ENCODE assay signal across 20 mouse cellular contexts in genomic region chr10:76214161-76214560, GRCm38 (mm10). TPM values are rescaled to one million over a fixed set of nuclear protein-coding genes. Genes with fewer than 3 reads are reported as not detected.
DNase-seq lines count a peak whose midpoint lies in the region; ATAC-seq lines count a peak whose summit lies in the region.
"Had no signal": no experiment of that assay in that cellular context is flagged by ENCODE, and none has a peak within 500 bp of the region (broad histone marks: within the 10 kb centered on the region; RNA-seq: fewer than 3 reads in every experiment).

No protein-coding gene starts in this region.

- 0 out of 2 replicates have a peak, but pooled peaks cover 8% of the 10 kb centered on the region for H3K9me3 ChIP-seq in intestine, embryonic 14.5 days (ENCODE audit: control insufficient read depth, low read length)
- H3K9me3 ChIP-seq in intestine, embryonic 15.5 days, result 0 out of 2 replicates have a peak, but pooled peaks cover 5% of the 10 kb centered on the region
- 0 out of 2 replicates have a peak, but pooled peaks cover 3% of the 10 kb centered on the region for H3K9me3 ChIP-seq in neural tube, embryonic 15.5 days (replicated peaks)

- no peak overlapping the region for H3K9ac ChIP-seq in intestine, embryonic 14.5 days (ENCODE audit: low read length)
- H3K9ac ChIP-seq in intestine, embryonic 15.5 days, result no peak overlapping the region
- H3K9ac ChIP-seq in neural tube, embryonic 15.5 days (replicated peaks), result no peak overlapping the region
- H3K9ac ChIP-seq: embryonic facial prominence, embryonic 13.5 days; forebrain, embryonic 12.5 days; hindbrain, embryonic 14.5 days had no signal

- peaks cover 70% of the 10 kb centered on the region for H3K36me3 ChIP-seq in intestine, embryonic 14.5 days (ENCODE audit: control insufficient read depth, insufficient read depth, low read length)
- H3K36me3 ChIP-seq in intestine, embryonic 15.5 days, result peaks cover 25% of the 10 kb centered on the region
- H3K36me3 ChIP-seq in neural tube, embryonic 15.5 days, result peaks cover 93% of the 10 kb centered on the region

- no peak overlapping the region for H3K4me3 ChIP-seq in intestine, embryonic 14.5 days (ENCODE audit: low read depth, low read length)
- no peak overlapping the region for H3K4me3 ChIP-seq in intestine, embryonic 15.5 days (replicated peaks)
- no peak overlapping the region for H3K4me3 ChIP-seq in neural tube, embryonic 15.5 days (replicated peaks)
- H3K4me3 ChIP-seq: embryonic facial prominence, embryonic 13.5 days; forebrain, embryonic 12.5 days had no signal

- no peak overlapping the region for H3K27ac ChIP-seq in intestine, embryonic 14.5 days (ENCODE audit: low read depth)
- H3K27ac ChIP-seq in intestine, embryonic 15.5 days, result no peak overlapping the region
- H3K27ac ChIP-seq in neural tube, embryonic 15.5 days (replicated peaks), result no peak overlapping the region
- H3K27ac ChIP-seq: embryonic facial prominence, embryonic 13.5 days; forebrain, embryonic 12.5 days; hindbrain, embryonic 14.5 days had no signal

- no peaks in the 10 kb centered on the region for H3K27me3 ChIP-seq in intestine, embryonic 14.5 days (replicated peaks; ENCODE audit: control insufficient read depth, insufficient read depth, low read length)
- no peaks in the 10 kb centered on the region for H3K27me3 ChIP-seq in intestine, embryonic 15.5 days (replicated peaks)
- no peaks in the 10 kb centered on the region for H3K27me3 ChIP-seq in neural tube, embryonic 15.5 days (replicated peaks)
- H3K27me3 ChIP-seq: embryonic facial prominence, embryonic 13.5 days; forebrain, embryonic 12.5 days had no signal

- 90% methylated on average over 4 of the region's 4 CpGs for WGBS in intestine, embryonic 14.5 days
- WGBS in intestine, embryonic 15.5 days, result 92% methylated on average over 4 of the region's 4 CpGs
- 93% methylated on average over 4 of the region's 4 CpGs for WGBS in neural tube, embryonic 15.5 days

- no peak for ATAC-seq in intestine, embryonic 14.5 days (replicated peaks; ENCODE audit: low FRiP score, low TSS enrichment, low read depth)
- no peak for ATAC-seq in intestine, embryonic 15.5 days
- no peak for ATAC-seq in neural tube, embryonic 15.5 days (ENCODE audit: low FRiP score)
- ATAC-seq: forebrain, embryonic 16.5 days had no signal

- no peak overlapping the region for H3K4me2 ChIP-seq in intestine, embryonic 14.5 days (ENCODE audit: low read length)
- H3K4me2 ChIP-seq in intestine, embryonic 15.5 days (replicated peaks), result no peak overlapping the region
- no peak overlapping the region for H3K4me2 ChIP-seq in neural tube, embryonic 15.5 days
- H3K4me2 ChIP-seq: embryonic facial prominence, embryonic 13.5 days; forebrain, embryonic 12.5 days; hindbrain, embryonic 14.5 days had no signal

- no peaks in the 10 kb centered on the region for H3K4me1 ChIP-seq in intestine, embryonic 14.5 days (replicated peaks; ENCODE audit: control insufficient read depth, insufficient read depth, low read length)
- no peaks in the 10 kb centered on the region for H3K4me1 ChIP-seq in intestine, embryonic 15.5 days (replicated peaks)
- no peaks in the 10 kb centered on the region for H3K4me1 ChIP-seq in neural tube, embryonic 15.5 days
- H3K4me1 ChIP-seq: embryonic facial prominence, embryonic 13.5 days; forebrain, embryonic 12.5 days had no signal

- peak; percentile 40 for DNase-seq in intestine, embryonic 14.5 days (ENCODE audit: low spot score)
- peak; percentile 9 for DNase-seq in neural tube, embryonic 10.5 days (ENCODE audit: extremely low spot score, low spot score)
- DNase-seq in R1 (ENCODE audit: low read depth, low spot score) (peak; percentile 9), ZHBTc4 (ENCODE audit: low read depth, low spot score) (peak; percentile 10)
- DNase-seq in gastrocnemius, postnatal 25 days, result no peak
- no peak for DNase-seq in layer of hippocampus, postnatal 36 days
- DNase-seq: adrenal gland, postnatal 10 days; cerebellum, adult 11-12 months; cerebellum, adult 9-10 months; cerebellum, postnatal 25 days; gastrocnemius, postnatal 10 days; heart, postnatal 14 days had no signal

RNA-seq across cellular contexts. Expression of gene Prmt2, which starts 23.5 kb away (rescaled TPM):
- polyA plus RNA-seq in intestine, embryonic 14.5 days (2014; fragmentation: Nextera tagmentation; extraction: Ambion mirVana), result 53.6 and 61.8 TPM in 2 replicates
- 42.6 and 43.7 TPM in 2 replicates for polyA plus RNA-seq in intestine, embryonic 15.5 days (2015; fragmentation: Nextera tagmentation; extraction: Ambion mirVana)
- 262 and 302 TPM in 2 replicates for polyA plus RNA-seq in neural tube, embryonic 15.5 days (2015; fragmentation: Nextera tagmentation; extraction: Ambion mirVana)
- 1 to 10 TPM; 2.7 to 4.4 TPM for total RNA-seq in gastrocnemius, postnatal 25 days (2021)
- total RNA-seq in layer of hippocampus, postnatal 36 days (2021), result 10 to 100 TPM; 75.6 to 83.2 TPM

RNA-seq across cellular contexts. Expression of gene S100b, which starts 39.5 kb away (rescaled TPM):
- polyA plus RNA-seq in intestine, embryonic 14.5 days (2014; fragmentation: Nextera tagmentation; extraction: Ambion mirVana), result 1.2 and 1.4 TPM in 2 replicates
- 2.2 and 2.6 TPM in 2 replicates for polyA plus RNA-seq in intestine, embryonic 15.5 days (2015; fragmentation: Nextera tagmentation; extraction: Ambion mirVana)
- 5.4 and 7.4 TPM in 2 replicates for polyA plus RNA-seq in neural tube, embryonic 15.5 days (2015; fragmentation: Nextera tagmentation; extraction: Ambion mirVana)
- total RNA-seq in gastrocnemius, postnatal 25 days (2021), result 1 to 10 TPM; 4.3 to 6.1 TPM
- 100 to 1,000 TPM; 114 to 128 TPM for total RNA-seq in layer of hippocampus, postnatal 36 days (2021)
- total RNA-seq: ES-E14; hematopoietic stem cell, adult 5-6 weeks had no signal

Comparison
In these comparisons a context has a peak if more than half of its experiments do, and no peak if none do; other contexts are left out.
1. DNase-seq: peak in intestine, embryonic 14.5 days (single experiment), neural tube, embryonic 10.5 days (single experiment), R1 (single experiment) and ZHBTc4 (single experiment); none in gastrocnemius, postnatal 25 days (single experiment) and layer of hippocampus, postnatal 36 days (0 of 2).